Mouse (Mus musculus): ENCODE measurements around the gene Smyd4. TPM values are rescaled to one million over a fixed set of nuclear protein-coding genes. Genes with fewer than 3 reads are reported as not detected.

Gene Smyd4
- polyA plus RNA-seq, 1 experiment = 4.0 TPM

- Histone ChIP-seq H3K27me3 (ENCODE audit: control insufficient read depth, insufficient read depth, low read length) (no peaks in the 10 kb centered on the region), H3K4me3 (ENCODE audit: extremely low read depth, insufficient read depth, insufficient read length) (no peak overlapping the region), H3K27ac (ENCODE audit: insufficient read depth, low read length) (no peak overlapping the region), H3K4me1 (ENCODE audit: control insufficient read depth, insufficient read depth, insufficient read length) (peaks cover 19% of the 10 kb centered on the region), H3K36me3 (ENCODE audit: control insufficient read depth, insufficient read depth, low read length) (peaks cover 13% of the 10 kb centered on the region)
- WGBS = 92% methylated on average over 2 of the region's 2 CpGs
- TF ChIP-seq POLR2A (IDR thresholded peaks at IDR 0.05; ENCODE audit: low read depth, low read length) (no peak), CTCF (IDR thresholded peaks at IDR 0.05; ENCODE audit: extremely low read depth, insufficient read depth, insufficient read length, insufficient replicate concordance) (no peak)
- no peak for DNase-seq (ENCODE audit: low read depth in 1 of 2, low spot score in 2 of 2)
Measured at GRCm38 (mm10) chr11:75343096-75343495, 5.1 kb upstream of the Smyd4 start.

- 32% methylated on average over 2 of the region's 2 CpGs for WGBS
- DNase-seq (ENCODE audit: low read depth in 1 of 2, low spot score in 2 of 2) = peak in 1 of 2 experiments; percentile 25
- no peak for TF ChIP-seq POLR2A (IDR thresholded peaks at IDR 0.05; ENCODE audit: low read depth, low read length)
- TF ChIP-seq CTCF (IDR thresholded peaks at IDR 0.05; ENCODE audit: extremely low read depth, insufficient read depth, insufficient read length, insufficient replicate concordance) = no peak
- Histone ChIP-seq H3K4me1 (ENCODE audit: control insufficient read depth, insufficient read depth, insufficient read length) (peaks cover 20% of the 10 kb centered on the region), H3K27me3 (ENCODE audit: control insufficient read depth, insufficient read depth, low read length) (no peaks in the 10 kb centered on the region), H3K36me3 (ENCODE audit: control insufficient read depth, insufficient read depth, low read length) (peaks cover 12% of the 10 kb centered on the region), H3K4me3 (ENCODE audit: extremely low read depth, insufficient read depth, insufficient read length) (no peak overlapping the region), H3K27ac (ENCODE audit: insufficient read depth, low read length) (no peak overlapping the region)
Measured at GRCm38 (mm10) chr11:75344163-75344562, 4.1 kb upstream of the Smyd4 start.

- H3K27ac ChIP-seq (ENCODE audit: insufficient read depth, low read length) = peak overlapping the region; percentile 18; the same call in 1 of the 2 replicates
- H3K4me3 ChIP-seq (ENCODE audit: extremely low read depth, insufficient read depth, insufficient read length) = no peak overlapping the region
- H3K36me3 ChIP-seq (ENCODE audit: control insufficient read depth, insufficient read depth, low read length) = peaks cover 10% of the 10 kb centered on the region
- TF ChIP-seq CTCF (IDR thresholded peaks at IDR 0.05; ENCODE audit: extremely low read depth, insufficient read depth, insufficient read length, insufficient replicate concordance) = no peak
- H3K27me3 ChIP-seq (ENCODE audit: control insufficient read depth, insufficient read depth, low read length) = no peaks in the 10 kb centered on the region
- DNase-seq (ENCODE audit: low read depth in 1 of 2, low spot score in 2 of 2) = no peak
- H3K4me1 ChIP-seq (ENCODE audit: control insufficient read depth, insufficient read depth, insufficient read length) = peaks cover 20% of the 10 kb centered on the region
- WGBS = 89% methylated on average over 5 of the region's 5 CpGs
Measured at GRCm38 (mm10) chr11:75344716-75345115, 3.5 kb upstream of the Smyd4 start.

GRCm38 (mm10) chr11:75346556-75347187, 1.6 kb upstream of the Smyd4 start:
- Histone ChIP-seq H3K36me3 (ENCODE audit: control insufficient read depth, insufficient read depth, low read length) (no peaks in the 10 kb centered on the region; the same call in 1 of the 2 replicates), H3K4me1 (ENCODE audit: control insufficient read depth, insufficient read depth, insufficient read length) (peaks cover 22% of the 10 kb centered on the region), H3K4me3 (ENCODE audit: extremely low read depth, insufficient read depth, insufficient read length) (no peak overlapping the region; the same call in 1 of the 2 replicates), H3K27me3 (ENCODE audit: control insufficient read depth, insufficient read depth, low read length) (no peaks in the 10 kb centered on the region), H3K27ac (ENCODE audit: insufficient read depth, low read length) (no peak overlapping the region)
- no peak for DNase-seq (ENCODE audit: low read depth in 1 of 2, low spot score in 2 of 2)
- 76% methylated on average over 4 of the region's 4 CpGs for WGBS
- TF ChIP-seq CTCF (IDR thresholded peaks at IDR 0.05; ENCODE audit: extremely low read depth, insufficient read depth, insufficient read length, insufficient replicate concordance) (no peak), POLR2A (IDR thresholded peaks at IDR 0.05; ENCODE audit: low read depth, low read length) (no peak)

GRCm38 (mm10) chr11:75347188-75347585, 1.0 kb upstream of the Smyd4 start:
- TF ChIP-seq POLR2A (IDR thresholded peaks at IDR 0.05; ENCODE audit: low read depth, low read length) (no peak), CTCF (IDR thresholded peaks at IDR 0.05; ENCODE audit: extremely low read depth, insufficient read depth, insufficient read length, insufficient replicate concordance) (no peak)
- H3K27me3 ChIP-seq (ENCODE audit: control insufficient read depth, insufficient read depth, low read length) = no peaks in the 10 kb centered on the region
- 51% methylated on average over 10 of the region's 10 CpGs for WGBS
- no peak for DNase-seq (ENCODE audit: low read depth in 1 of 2, low spot score in 2 of 2)
- no peaks in the 10 kb centered on the region; the same call in 1 of the 2 replicates for H3K36me3 ChIP-seq (ENCODE audit: control insufficient read depth, insufficient read depth, low read length)
- peaks cover 22% of the 10 kb centered on the region for H3K4me1 ChIP-seq (ENCODE audit: control insufficient read depth, insufficient read depth, insufficient read length)
- no peak overlapping the region for H3K27ac ChIP-seq (ENCODE audit: insufficient read depth, low read length)
- peak overlapping the region; percentile 4; the same call in 1 of the 2 replicates for H3K4me3 ChIP-seq (ENCODE audit: extremely low read depth, insufficient read depth, insufficient read length)

- Histone ChIP-seq H3K27ac (ENCODE audit: insufficient read depth, low read length) (no peak overlapping the region), H3K4me3 (ENCODE audit: extremely low read depth, insufficient read depth, insufficient read length) (peak overlapping the region; percentile 98), H3K36me3 (ENCODE audit: control insufficient read depth, insufficient read depth, low read length) (no peaks in the 10 kb centered on the region; the same call in 1 of the 2 replicates), H3K4me1 (ENCODE audit: control insufficient read depth, insufficient read depth, insufficient read length) (peaks cover 22% of the 10 kb centered on the region), H3K27me3 (ENCODE audit: control insufficient read depth, insufficient read depth, low read length) (no peaks in the 10 kb centered on the region)
- WGBS = under 1% methylated on average over 10 of the region's 10 CpGs
- no peak for TF ChIP-seq POLR2A (IDR thresholded peaks at IDR 0.05; ENCODE audit: low read depth, low read length)
- TF ChIP-seq CTCF (IDR thresholded peaks at IDR 0.05; ENCODE audit: extremely low read depth, insufficient read depth, insufficient read length, insufficient replicate concordance) = no peak
- no peak for DNase-seq (ENCODE audit: low read depth in 1 of 2, low spot score in 2 of 2)
Measured at GRCm38 (mm10) chr11:75347596-75347995, 637 bp upstream of the Smyd4 start.

- Histone ChIP-seq H3K27me3 (ENCODE audit: control insufficient read depth, insufficient read depth, low read length) (no peaks in the 10 kb centered on the region), H3K4me3 (ENCODE audit: extremely low read depth, insufficient read depth, insufficient read length) (peak overlapping the region; percentile 98; the same call in 1 of the 2 replicates), H3K27ac (ENCODE audit: insufficient read depth, low read length) (peak overlapping the region; percentile 88; the same call in 1 of the 2 replicates), H3K4me1 (ENCODE audit: control insufficient read depth, insufficient read depth, insufficient read length) (peaks cover 18% of the 10 kb centered on the region), H3K36me3 (ENCODE audit: control insufficient read depth, insufficient read depth, low read length) (no peaks in the 10 kb centered on the region; the same call in 1 of the 2 replicates)
- DNase-seq (ENCODE audit: low read depth in 1 of 2, low spot score in 2 of 2) = no peak
- no peak for TF ChIP-seq CTCF (IDR thresholded peaks at IDR 0.05; ENCODE audit: extremely low read depth, insufficient read depth, insufficient read length, insufficient replicate concordance)
- TF ChIP-seq POLR2A (IDR thresholded peaks at IDR 0.05; ENCODE audit: low read depth, low read length) = no peak
- WGBS = 51% methylated on average over 10 of the region's 10 CpGs
Measured at GRCm38 (mm10) chr11:75348890-75349261, 643 bp downstream of the Smyd4 start.
